Mouse (Mus musculus): ENCODE results near the gene 2210408I21Rik.

Gene 2210408I21Rik

DNA sequence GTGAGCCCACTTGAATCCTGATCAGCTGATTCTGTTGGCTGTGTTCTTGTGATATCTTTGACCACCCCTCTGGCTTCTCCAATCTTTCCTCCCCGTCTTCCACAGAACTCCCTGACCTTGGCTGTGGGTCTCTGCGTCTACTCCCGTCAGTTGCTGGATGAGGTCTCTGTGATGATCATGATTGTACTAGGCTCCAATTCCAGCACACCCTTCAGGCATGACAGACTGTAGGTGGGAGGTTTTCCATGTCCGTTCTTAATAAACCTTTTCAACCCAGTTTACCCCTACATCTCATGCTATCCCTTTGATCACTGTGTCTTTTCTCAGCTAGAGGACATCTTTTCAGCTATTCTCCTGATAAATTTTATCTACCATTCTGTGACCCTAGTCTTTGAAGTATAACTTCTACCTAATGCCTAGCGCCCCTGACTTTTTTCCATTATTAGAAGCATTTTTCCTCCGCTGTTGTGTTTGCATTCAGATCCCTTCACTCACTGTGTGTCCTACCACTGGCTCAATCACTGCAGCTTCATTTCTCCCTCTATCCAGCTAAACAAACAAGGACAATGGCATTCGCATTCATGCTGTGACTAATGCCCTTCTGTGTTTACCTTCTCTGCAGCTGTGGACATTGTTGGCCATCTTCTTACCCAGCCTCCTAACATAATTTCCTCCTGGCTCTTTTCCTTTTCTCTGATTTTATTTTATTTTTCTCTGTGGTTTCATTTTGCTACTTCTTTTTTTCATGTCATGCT lies 143.5 kb downstream of the 2210408I21Rik start:
- no peak for DNase-seq

DNA sequence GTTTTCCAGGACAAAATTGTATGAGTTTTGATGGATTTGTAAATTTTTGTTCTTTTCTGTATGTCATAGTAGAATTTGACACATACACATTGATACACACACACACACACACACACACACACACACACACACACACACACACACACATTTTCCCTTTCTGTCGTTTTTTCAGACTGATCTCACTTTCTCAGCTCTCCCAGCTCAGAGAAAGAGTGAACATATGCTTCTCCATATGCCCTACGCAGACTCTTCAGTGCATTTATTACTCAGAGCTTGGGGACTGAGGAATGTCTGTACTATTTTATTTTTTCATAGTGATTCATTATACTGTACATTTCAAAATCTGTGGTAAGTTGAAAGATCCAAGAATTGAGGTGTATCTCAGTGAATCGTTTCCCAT lies 160.2 kb downstream of the 2210408I21Rik start:
- peak; percentile 17 for DNase-seq

GRCm38 (mm10) chr13:77324101-77324500 lies 188.8 kb downstream of the 2210408I21Rik start:
- no peak for DNase-seq

GRCm38 (mm10) chr13:77326174-77326959 lies 191.0 kb downstream of the 2210408I21Rik start:
- no peak for DNase-seq

GRCm38 (mm10) chr13:77342097-77342496 lies 206.8 kb downstream of the 2210408I21Rik start:
- no peak for DNase-seq

- no peak for DNase-seq
Observed at GRCm38 (mm10) chr13:77385448-77385970, 250.2 kb downstream of the 2210408I21Rik start.

- no peak for DNase-seq
Observed at GRCm38 (mm10) chr13:77386001-77386400, 250.7 kb downstream of the 2210408I21Rik start.

GRCm38 (mm10) chr13:77388148-77388547 lies 252.8 kb downstream of the 2210408I21Rik start:
- no peak for DNase-seq

GRCm38 (mm10) chr13:77389209-77389608 lies 253.9 kb downstream of the 2210408I21Rik start:
- no peak for DNase-seq

GRCm38 (mm10) chr13:77396374-77396773 lies 261.0 kb downstream of the 2210408I21Rik start:
- DNase-seq: no peak

DNA sequence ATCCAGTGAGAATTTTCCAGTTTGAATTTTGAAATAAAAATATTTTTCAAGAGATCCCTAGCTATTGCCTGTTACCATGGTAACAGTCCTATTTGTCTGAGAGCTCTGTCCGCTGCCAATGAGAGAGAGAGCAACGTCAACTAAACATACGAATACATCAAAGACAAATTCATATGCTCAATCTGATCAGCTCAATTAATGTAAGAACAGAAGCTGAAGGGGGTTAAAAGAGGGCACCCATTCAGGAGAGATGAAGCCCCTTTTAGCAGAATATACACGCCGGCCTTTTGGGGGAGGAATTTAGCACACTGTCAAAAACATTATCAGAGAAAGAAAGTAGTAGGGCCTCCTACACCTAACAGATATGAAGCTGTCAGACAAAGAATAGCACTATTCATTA lies 261.6 kb downstream of the 2210408I21Rik start:
- no peak for DNase-seq

DNA sequence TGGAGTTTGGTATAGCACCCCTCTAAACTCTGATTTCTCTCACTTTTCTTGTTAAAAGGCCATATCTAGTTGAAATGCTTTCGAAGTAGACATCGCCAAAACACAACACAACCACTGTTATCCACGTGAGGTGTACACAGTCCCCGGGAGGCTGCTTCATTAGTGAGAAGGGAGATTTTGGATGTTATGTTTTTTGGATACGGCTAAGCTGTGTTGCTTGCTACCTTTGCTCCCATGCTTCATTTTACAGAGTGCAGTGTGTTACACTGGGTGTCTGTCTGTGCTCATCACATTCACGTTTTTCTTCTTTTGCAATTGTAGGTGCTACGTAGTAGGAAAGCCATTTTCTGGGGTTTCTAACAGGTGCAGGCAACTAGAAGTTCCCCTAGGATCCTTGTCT lies 262.3 kb downstream of the 2210408I21Rik start:
- no peak for DNase-seq

DNA sequence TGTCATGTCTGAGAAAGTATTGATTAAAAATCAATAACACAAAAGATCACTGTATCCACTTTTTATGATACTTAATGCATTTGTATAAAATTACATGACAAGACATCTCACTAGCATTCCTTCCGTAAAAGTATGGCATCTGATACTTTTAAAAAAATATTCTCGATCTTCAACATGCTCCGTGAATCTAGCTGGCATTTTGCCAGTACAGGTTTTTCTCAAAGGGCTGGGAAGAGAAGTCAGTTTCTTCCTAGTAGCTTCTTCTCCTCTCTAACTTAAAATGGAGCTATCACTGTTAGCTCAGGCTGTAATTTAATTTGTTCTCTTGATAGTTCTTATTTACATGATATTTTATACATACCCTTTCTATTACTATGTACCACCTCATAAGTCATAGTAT lies 263.1 kb downstream of the 2210408I21Rik start:
- DNase-seq: no peak

GRCm38 (mm10) chr13:77400762-77401161 lies 265.4 kb downstream of the 2210408I21Rik start:
- no peak for DNase-seq

DNA sequence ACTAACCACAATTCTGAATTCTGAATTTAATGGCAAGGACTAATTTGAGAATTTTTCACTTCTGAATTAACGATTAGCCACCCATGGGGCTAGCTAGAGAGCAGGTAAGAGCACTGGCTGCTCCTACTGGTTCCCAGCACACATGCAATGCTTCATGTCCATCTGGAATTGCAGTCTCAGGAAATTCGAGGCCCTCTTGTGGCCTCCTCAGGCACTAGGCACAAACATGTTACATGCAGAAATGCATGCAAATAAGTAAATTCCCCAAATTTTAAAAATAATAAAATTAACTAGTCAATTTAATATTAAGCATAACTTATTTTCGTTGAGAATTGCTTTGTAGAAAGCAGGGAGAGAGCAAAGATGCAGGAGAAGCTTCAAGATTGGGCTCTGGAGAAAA lies 273.2 kb downstream of the 2210408I21Rik start:
- no peak for DNase-seq

GRCm38 (mm10) chr13:77409804-77410203 lies 274.5 kb downstream of the 2210408I21Rik start:
- no peak for DNase-seq

- no peak for DNase-seq
Observed at GRCm38 (mm10) chr13:77412829-77413228, 277.5 kb downstream of the 2210408I21Rik start.

- no peak for DNase-seq
Observed at GRCm38 (mm10) chr13:77450007-77450567, 314.7 kb downstream of the 2210408I21Rik start.

- DNase-seq: no peak
Observed at GRCm38 (mm10) chr13:77470093-77470621, 334.8 kb downstream of the 2210408I21Rik start.

GRCm38 (mm10) chr13:77476420-77476819 lies 341.1 kb downstream of the 2210408I21Rik start:
- DNase-seq: no peak

DNA sequence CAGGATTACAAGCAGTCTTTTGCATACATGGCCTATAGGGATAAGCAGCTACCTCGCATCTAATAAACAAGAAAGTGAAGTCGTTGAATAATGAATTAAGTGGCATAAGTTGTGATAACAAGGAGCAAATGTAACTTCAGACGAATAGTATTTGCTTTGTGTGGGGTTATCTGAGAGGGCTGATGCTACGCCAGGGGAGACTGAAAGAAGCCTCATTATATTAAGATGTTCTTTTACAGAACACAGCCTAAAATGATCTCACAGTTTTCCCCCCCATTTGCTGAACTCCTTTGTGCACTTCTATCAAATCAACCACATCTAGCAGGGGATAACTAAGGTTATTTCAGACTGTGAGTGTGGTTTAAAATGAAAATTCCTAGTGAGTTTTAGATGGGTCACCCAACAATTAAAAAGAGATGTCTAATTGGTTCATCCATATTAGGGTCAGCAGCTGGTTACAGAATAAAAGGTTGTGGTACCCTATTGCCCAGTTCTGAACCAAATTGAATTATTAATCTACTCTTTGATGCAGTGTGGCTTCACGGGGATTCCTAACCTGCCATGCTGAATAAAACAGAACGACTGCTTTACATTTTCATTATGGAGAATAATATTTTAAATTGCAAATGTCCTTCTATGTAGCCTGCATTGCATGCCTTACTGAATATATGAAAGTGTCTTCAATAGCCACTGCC lies 343.2 kb downstream of the 2210408I21Rik start:
- DNase-seq: no peak

DNA sequence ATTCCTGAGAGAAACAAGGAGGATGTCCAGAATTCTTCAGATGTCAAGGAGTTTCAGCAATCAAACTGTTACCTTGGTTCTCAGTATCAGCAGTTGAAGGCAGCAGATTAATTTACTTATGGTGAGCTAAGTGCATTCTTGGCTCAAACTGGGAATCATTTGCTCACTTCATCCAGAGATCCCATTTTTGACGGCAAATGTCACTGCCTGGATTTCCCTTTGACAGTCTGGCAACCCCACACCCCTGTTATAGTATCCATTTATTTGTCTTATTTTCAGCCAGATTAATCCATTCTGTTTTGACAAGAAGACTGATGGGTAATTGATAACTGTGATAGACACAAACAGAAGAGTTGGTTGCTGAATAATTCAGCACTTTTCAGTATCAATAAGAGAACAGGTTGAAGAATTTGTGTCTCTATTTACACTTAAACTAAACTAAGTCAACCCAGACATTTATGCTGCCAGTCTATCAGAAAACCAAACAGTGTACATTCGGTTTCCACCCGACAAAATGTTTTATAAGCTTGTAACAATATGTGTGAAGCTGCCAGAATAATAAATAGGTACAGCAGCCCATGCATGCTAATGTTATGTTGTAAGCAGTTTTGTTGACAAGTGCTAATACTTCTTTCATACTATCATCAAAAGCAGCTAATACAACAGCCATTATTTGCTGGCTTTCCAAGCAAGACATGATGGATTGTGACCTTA lies 354.8 kb downstream of the 2210408I21Rik start:
- DNase-seq: no peak

Data from right cerebral cortex, postnatal 14 days (tissue).